Mouse (Mus musculus) embryonic facial prominence, embryonic 14.5 days (tissue): ENCODE measurements at regions not wholly inside any gene's neighbourhood (a gene's known extent, or its start where the extent isn't known, plus 50 kb on each side); places are given as distances from the start of the nearest gene placed in this dataset.

ENCODE experiments used
- ATAC-seq: fragments of 200-750 bp; cut with Nextera tagmentation; 2 replicates; pipeline ENCODE4 v1.8.0; 2017; ENCODE audit warnings: low read depth, moderate number of reproducible peaks, moderate TSS enrichment
- DNase-seq: peaks from one replicate; pipeline ENCODE4 v3.0.0-alpha.2; 2015; ENCODE audit warnings: low spot score
- H3K27ac ChIP-seq: fragments of 300-500 bp; sonication (generic); replicated peaks from 2 replicates; pipeline ENCODE4 v1.5.1; 2014; ENCODE audit warnings: low read depth, mild to moderate bottlenecking, low read length, moderate library complexity
- H3K27me3 ChIP-seq: fragments of 300-500 bp; sonication (generic); replicated peaks from 2 replicates; pipeline ENCODE4 v1.6.1; 2014; ENCODE audit warnings: low read length; ENCODE audit not compliant: control insufficient read depth, insufficient read depth
- H3K36me3 ChIP-seq: fragments of 300-500 bp; sonication (generic); 2 replicates; pipeline ENCODE4 v1.6.1; 2014; ENCODE audit warnings: low read length, mixed read lengths; ENCODE audit not compliant: control insufficient read depth, insufficient read depth
- H3K4me1 ChIP-seq: fragments of 300-500 bp; sonication (generic); 2 replicates; pipeline ENCODE4 v1.6.1; 2014; ENCODE audit warnings: antibody characterized with exemption, low read length; ENCODE audit not compliant: control insufficient read depth, insufficient read depth
- H3K4me2 ChIP-seq: fragments of 300-500 bp; sonication (generic); 2 replicates; pipeline ENCODE4 v1.6.1; 2014; ENCODE audit warnings: low read depth, mild to moderate bottlenecking, low read length, moderate library complexity, mixed read lengths
- H3K4me3 ChIP-seq: fragments of 300-500 bp; sonication (generic); 2 replicates; pipeline ENCODE4 v1.5.1; 2014; ENCODE audit warnings: low read depth, mild to moderate bottlenecking, low read length
- H3K9ac ChIP-seq: fragments of 300-500 bp; sonication (generic); 2 replicates; pipeline ENCODE4 v1.6.1; 2014; ENCODE audit warnings: low read depth, mild to moderate bottlenecking, low read length, moderate library complexity, mixed read lengths
- H3K9me3 ChIP-seq: fragments of 300-500 bp; sonication (generic); 2 replicates; pipeline ENCODE4 v1.6.1; 2016; ENCODE audit warnings: low read length; ENCODE audit not compliant: control insufficient read depth
- WGBS: fragments of 180-500 bp; shearing (Covaris S2); extraction: QIAGEN DNeasy Blood & Tissue Kit; methylation state at CpG from one replicate; pipeline ENCODE4 v1.1.7; 2014; 5-methylcytosine and 5-hydroxymethylcytosine counted together

- DNase-seq: peak; percentile 3
- no peaks in the 10 kb centered on the region for H3K27me3 ChIP-seq
- H3K27ac ChIP-seq: no peak overlapping the region
- H3K4me3 ChIP-seq: no peak overlapping the region
- H3K36me3 ChIP-seq: no peaks in the 10 kb centered on the region
- H3K4me2 ChIP-seq: no peak overlapping the region
- ATAC-seq: no peak
- H3K9me3 ChIP-seq: no peaks in the 10 kb centered on the region
- 55% methylated on average over 3 of the region's 3 CpGs for WGBS
- no peaks in the 10 kb centered on the region for H3K4me1 ChIP-seq
- no peak overlapping the region for H3K9ac ChIP-seq
Measured at GRCm38 (mm10) chr2:148537914-148538510, 94.6 kb upstream of the Cd93 start.

GRCm38 (mm10) chr2:148537251-148537650 lies 93.9 kb upstream of the Cd93 start:
- no peak overlapping the region for H3K9ac ChIP-seq
- H3K4me2 ChIP-seq: no peak overlapping the region
- H3K4me3 ChIP-seq: no peak overlapping the region
- no peak overlapping the region for H3K27ac ChIP-seq
- H3K4me1 ChIP-seq: no peaks in the 10 kb centered on the region
- no peaks in the 10 kb centered on the region for H3K9me3 ChIP-seq
- WGBS: 83% methylated on average over 5 of the region's 5 CpGs
- H3K27me3 ChIP-seq: no peaks in the 10 kb centered on the region
- ATAC-seq (no peak), DNase-seq (no peak)
- H3K36me3 ChIP-seq: no peaks in the 10 kb centered on the region

- H3K27ac ChIP-seq: no peak overlapping the region
- H3K36me3 ChIP-seq: no peaks in the 10 kb centered on the region
- WGBS: 59% methylated on average over 3 of the region's 3 CpGs
- no peak for ATAC-seq
- H3K4me2 ChIP-seq: no peak overlapping the region
- H3K9me3 ChIP-seq: no peaks in the 10 kb centered on the region
- H3K4me1 ChIP-seq: no peaks in the 10 kb centered on the region
- no peak overlapping the region for H3K4me3 ChIP-seq
- H3K27me3 ChIP-seq: no peaks in the 10 kb centered on the region
- DNase-seq: no peak
- no peak overlapping the region for H3K9ac ChIP-seq
Measured at GRCm38 (mm10) chr2:148536608-148537007, 93.2 kb upstream of the Cd93 start.

- Histone ChIP-seq H3K27me3 (no peaks in the 10 kb centered on the region), H3K4me1 (no peaks in the 10 kb centered on the region), H3K4me2 (no peak overlapping the region), H3K9ac (no peak overlapping the region), H3K4me3 (no peak overlapping the region), H3K27ac (no peak overlapping the region), H3K9me3 (no peaks in the 10 kb centered on the region), H3K36me3 (no peaks in the 10 kb centered on the region)
- WGBS: 59% methylated on average over 5 of the region's 5 CpGs
- DNase-seq: peak; percentile 45
- no peak for ATAC-seq
Measured at GRCm38 (mm10) chr2:148535562-148536180, 92.3 kb upstream of the Cd93 start.

GRCm38 (mm10) chr2:148532051-148532450 lies 88.7 kb upstream of the Cd93 start:
- Histone ChIP-seq H3K4me3 (no peak overlapping the region), H3K36me3 (no peaks in the 10 kb centered on the region), H3K4me2 (no peak overlapping the region), H3K27ac (no peak overlapping the region), H3K27me3 (no peaks in the 10 kb centered on the region), H3K4me1 (no peaks in the 10 kb centered on the region), H3K9ac (no peak overlapping the region), H3K9me3 (no peaks in the 10 kb centered on the region)
- ATAC-seq: no peak
- WGBS: 53% methylated on average over 4 of the region's 4 CpGs
- no peak for DNase-seq

- ATAC-seq: no peak
- no peaks in the 10 kb centered on the region for H3K4me1 ChIP-seq
- no peak overlapping the region for H3K4me3 ChIP-seq
- no peak overlapping the region for H3K4me2 ChIP-seq
- no peak for DNase-seq
- no peaks in the 10 kb centered on the region for H3K9me3 ChIP-seq
- H3K36me3 ChIP-seq: no peaks in the 10 kb centered on the region
- no peak overlapping the region for H3K9ac ChIP-seq
- no peaks in the 10 kb centered on the region for H3K27me3 ChIP-seq
- WGBS: 68% methylated on average over 4 of the region's 4 CpGs
- no peak overlapping the region for H3K27ac ChIP-seq
Measured at GRCm38 (mm10) chr2:148530546-148530945, 87.2 kb upstream of the Cd93 start.

- no peak overlapping the region for H3K4me2 ChIP-seq
- no peaks in the 10 kb centered on the region for H3K36me3 ChIP-seq
- H3K9ac ChIP-seq: no peak overlapping the region
- no peak overlapping the region for H3K4me3 ChIP-seq
- H3K9me3 ChIP-seq: no peaks in the 10 kb centered on the region
- no peak overlapping the region for H3K27ac ChIP-seq
- WGBS: 14% methylated on average over 2 of the region's 2 CpGs
- no peaks in the 10 kb centered on the region for H3K27me3 ChIP-seq
- H3K4me1 ChIP-seq: no peaks in the 10 kb centered on the region
- DNase-seq (no peak), ATAC-seq (no peak)
Measured at GRCm38 (mm10) chr2:148529900-148530299, 86.5 kb upstream of the Cd93 start.

GRCm38 (mm10) chr2:148527755-148528154 lies 84.4 kb upstream of the Cd93 start:
- whole genome bisulfite sequencing: 87% methylated on average over 5 of the region's 5 CpGs
- no peaks in the 10 kb centered on the region for H3K27me3 ChIP-seq
- no peaks in the 10 kb centered on the region for H3K4me1 ChIP-seq
- H3K9me3 ChIP-seq: no peaks in the 10 kb centered on the region
- no peak overlapping the region for H3K9ac ChIP-seq
- no peak for DNase-seq
- no peak overlapping the region for H3K4me3 ChIP-seq
- no peak overlapping the region for H3K27ac ChIP-seq
- H3K4me2 ChIP-seq: no peak overlapping the region
- H3K36me3 ChIP-seq: no peaks in the 10 kb centered on the region
- ATAC-seq: no peak

- no peak overlapping the region for H3K4me2 ChIP-seq
- no peak for DNase-seq
- no peaks in the 10 kb centered on the region for H3K27me3 ChIP-seq
- WGBS: 83% methylated on average over 6 of the region's 6 CpGs
- no peak overlapping the region for H3K9ac ChIP-seq
- no peak for ATAC-seq
- no peaks in the 10 kb centered on the region for H3K36me3 ChIP-seq
- H3K27ac ChIP-seq: no peak overlapping the region
- 0 out of 2 replicates have a peak, but pooled peaks cover 3% of the 10 kb centered on the region for H3K4me1 ChIP-seq
- H3K9me3 ChIP-seq: no peaks in the 10 kb centered on the region
- no peak overlapping the region for H3K4me3 ChIP-seq
Measured at GRCm38 (mm10) chr2:148525496-148525895, 82.1 kb upstream of the Cd93 start.
